Mouse (Mus musculus): ENCODE results near the gene Serpina1b.
"Not testable (repeated sequence)": the region's sequence is repeated elsewhere in the genome, so short reads cannot be mapped to it uniquely, and the experiment has no call there.

Gene Serpina1b

GRCm38 (mm10) chr12:103700144-103700750 is 129.9 kb downstream of the Serpina1b start:
- DNase-seq (ENCODE audit: low read depth), result no peak

GRCm38 (mm10) chr12:103695429-103695828 is 134.7 kb downstream of the Serpina1b start, which contains the start of gene Serpina1f:
TSS of gene Serpina1f (minus strand) at chr12:103695529.
- DNase-seq (ENCODE audit: low read depth), result no peak

- DNase-seq (ENCODE audit: low read depth), result no peak
Observed at GRCm38 (mm10) chr12:103688221-103688814, 141.9 kb downstream of the Serpina1b start.

- DNase-seq (ENCODE audit: low read depth), result no peak
Observed at GRCm38 (mm10) chr12:103687021-103687420, 143.2 kb downstream of the Serpina1b start.

GRCm38 (mm10) chr12:103686050-103686449 is 144.1 kb downstream of the Serpina1b start:
- DNase-seq (ENCODE audit: low read depth), result no peak

GRCm38 (mm10) chr12:103685386-103685785 is 144.8 kb downstream of the Serpina1b start:
- DNase-seq (ENCODE audit: low read depth), result no peak

GRCm38 (mm10) chr12:103683775-103684174 is 146.4 kb downstream of the Serpina1b start:
- DNase-seq (ENCODE audit: low read depth), result no peak

- no peak for DNase-seq (ENCODE audit: low read depth)
Observed at GRCm38 (mm10) chr12:103681739-103682138, 148.4 kb downstream of the Serpina1b start.

GRCm38 (mm10) chr12:103681169-103681568 is 149.0 kb downstream of the Serpina1b start:
- no peak for DNase-seq (ENCODE audit: low read depth)

GRCm38 (mm10) chr12:103679853-103680252 is 150.3 kb downstream of the Serpina1b start:
- DNase-seq (ENCODE audit: low read depth), result not testable (repeated sequence)
